Mouse (Mus musculus) regulatory T cell (primary cell): Measurements from ENCODE around the gene Lrmda.

Experiments
- in situ Hi-C: fragments of 300-600 bp; cut with MboI, MseI; formaldehyde crosslinking; loops from one replicate; pipeline ENCODE4 v1.15.1; 2025; ENCODE audit warnings: high pct_unique_total_duplicates

Gene Lrmda

DNA sequence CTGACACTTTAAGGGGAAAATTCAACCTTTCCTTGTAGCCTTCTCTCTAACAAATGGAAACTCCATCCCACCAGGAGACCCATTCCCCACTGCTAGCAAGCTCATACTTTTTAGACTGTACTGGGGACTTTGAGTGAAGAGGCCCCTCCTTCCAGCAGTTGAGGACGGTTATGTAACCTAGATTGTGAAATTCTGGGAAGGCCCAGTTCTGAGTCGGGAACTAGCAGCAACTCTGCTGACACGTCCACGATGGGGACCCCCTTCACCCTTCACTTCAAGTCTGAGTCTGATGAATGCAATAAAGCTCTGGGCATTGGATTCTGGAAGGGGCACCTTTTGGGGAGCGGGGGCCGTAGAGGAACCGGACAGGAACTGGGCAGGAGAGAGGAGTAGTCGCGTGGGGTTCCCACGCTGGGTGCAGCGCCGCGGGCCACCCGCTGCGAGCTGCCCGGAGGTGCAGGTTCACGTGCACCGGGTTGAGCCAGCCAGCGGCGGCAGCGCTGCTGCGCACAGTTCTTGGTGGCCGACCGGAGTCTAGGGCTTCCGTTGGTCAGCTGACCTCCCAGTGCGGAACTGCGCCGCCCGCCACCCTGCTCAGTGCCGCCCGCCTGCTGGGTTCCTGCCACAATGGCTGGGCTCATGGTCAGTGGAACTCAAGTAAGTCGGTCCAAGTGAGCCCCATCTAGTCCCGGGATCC, at the start of gene Lrmda:
Lrmda (plus strand) TSS at position 461 of the 697 bp plus-strand sequence.
- in situ Hi-C loops, result no loop called here

DNA sequence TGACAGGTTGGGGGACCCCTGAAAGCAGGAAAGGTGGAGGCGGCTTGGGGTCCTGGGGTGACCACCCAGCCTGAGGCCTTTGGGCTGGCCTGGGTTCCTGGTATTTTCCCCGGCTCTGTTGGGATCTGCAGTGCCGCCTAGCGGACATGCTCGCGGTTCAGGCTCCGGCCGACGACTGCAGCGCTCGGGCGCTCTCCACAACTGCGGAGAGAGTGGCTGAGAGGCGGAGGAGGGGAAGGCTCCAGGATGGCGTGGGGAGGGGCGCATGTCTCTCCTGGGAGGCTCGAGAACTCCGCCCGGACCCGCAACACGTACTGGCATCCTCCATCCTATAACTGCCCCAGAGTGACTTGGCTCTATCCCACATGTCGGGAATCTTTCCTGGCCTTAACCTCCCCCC, 38.0 kb upstream of the Lrmda start:
- in situ Hi-C loops, result loop anchor here (25.0 kb wide), 1 partner anchor 1431 kb away; no protein-coding TSS in a partner anchor

- in situ Hi-C loops, result loop anchor here (25.0 kb wide), 1 partner anchor 1430 kb away; no protein-coding TSS in a partner anchor
Measured at GRCm38 (mm10) chr14:21982096-21982591, 37.4 kb upstream of the Lrmda start.

DNA sequence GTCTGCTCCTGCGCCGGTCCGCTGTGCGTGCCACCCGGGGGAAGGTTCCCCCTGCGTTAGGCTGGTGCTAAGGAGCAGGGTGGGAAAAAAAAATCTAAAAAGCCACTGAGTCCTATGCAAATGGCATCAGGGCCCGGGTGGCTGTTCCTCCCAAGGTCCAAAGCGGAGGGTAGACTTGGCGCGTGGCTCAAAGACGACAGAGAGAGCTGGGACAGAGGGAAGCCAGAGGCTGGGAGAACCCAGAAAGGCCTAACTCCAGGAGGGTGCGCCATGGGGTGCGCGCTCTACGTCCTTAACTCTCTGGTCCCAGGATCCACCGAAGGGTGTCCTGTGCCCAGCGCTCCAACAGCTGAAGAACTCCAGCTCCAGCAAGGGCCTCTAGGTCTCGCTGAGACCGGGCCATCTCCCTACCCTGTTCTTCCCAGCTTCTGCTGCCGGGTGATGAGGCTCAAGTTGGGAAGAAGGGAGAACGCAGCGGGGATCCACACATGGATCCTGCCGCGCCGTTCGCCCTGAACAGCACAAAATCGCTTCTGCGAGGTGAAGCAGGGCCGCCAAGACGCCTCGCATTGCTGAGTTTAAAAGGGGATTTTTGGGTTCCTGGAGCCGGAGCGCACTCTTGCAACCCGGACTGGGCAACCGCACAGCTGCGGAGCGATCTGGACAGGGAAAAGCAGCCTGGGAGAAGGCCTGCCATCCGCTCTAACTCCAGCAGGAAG, 36.8 kb upstream of the Lrmda start:
- in situ Hi-C loops, result loop anchor here (25.0 kb wide), 1 partner anchor 1430 kb away; no protein-coding TSS in a partner anchor

DNA sequence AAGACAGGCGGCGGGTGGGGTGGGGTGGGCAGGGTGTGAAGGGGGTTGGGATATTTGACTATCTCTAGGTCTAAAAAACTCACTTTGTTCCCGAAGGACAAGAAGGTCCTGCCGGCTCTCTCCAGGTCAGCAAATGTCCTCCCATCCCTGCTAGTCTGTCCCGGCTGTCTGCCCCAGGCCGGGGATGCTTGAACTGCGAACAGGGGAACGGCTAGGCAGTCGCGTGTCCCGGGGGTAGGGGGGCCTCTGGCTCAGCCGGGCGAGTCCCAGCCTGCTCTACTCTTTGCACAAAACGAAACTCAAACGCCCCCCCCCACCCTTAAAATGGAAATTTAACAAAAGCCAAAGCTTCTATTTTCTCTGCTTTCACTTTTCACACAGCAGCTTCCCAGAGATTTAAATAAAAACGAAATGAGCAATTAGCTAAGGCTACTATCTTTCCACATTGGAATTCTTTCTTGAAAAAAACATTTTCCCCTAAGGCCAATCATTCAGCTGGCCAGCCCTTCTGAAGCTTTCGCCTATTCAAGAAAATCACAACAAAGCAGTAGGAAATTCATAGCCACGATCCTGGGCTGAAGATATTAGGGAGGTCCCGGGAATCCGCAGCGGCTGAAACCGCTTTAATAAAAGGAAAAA, 36.1 kb upstream of the Lrmda start:
- in situ Hi-C loops, result loop anchor here (25.0 kb wide), 1 partner anchor 1429 kb away; no protein-coding TSS in a partner anchor

DNA sequence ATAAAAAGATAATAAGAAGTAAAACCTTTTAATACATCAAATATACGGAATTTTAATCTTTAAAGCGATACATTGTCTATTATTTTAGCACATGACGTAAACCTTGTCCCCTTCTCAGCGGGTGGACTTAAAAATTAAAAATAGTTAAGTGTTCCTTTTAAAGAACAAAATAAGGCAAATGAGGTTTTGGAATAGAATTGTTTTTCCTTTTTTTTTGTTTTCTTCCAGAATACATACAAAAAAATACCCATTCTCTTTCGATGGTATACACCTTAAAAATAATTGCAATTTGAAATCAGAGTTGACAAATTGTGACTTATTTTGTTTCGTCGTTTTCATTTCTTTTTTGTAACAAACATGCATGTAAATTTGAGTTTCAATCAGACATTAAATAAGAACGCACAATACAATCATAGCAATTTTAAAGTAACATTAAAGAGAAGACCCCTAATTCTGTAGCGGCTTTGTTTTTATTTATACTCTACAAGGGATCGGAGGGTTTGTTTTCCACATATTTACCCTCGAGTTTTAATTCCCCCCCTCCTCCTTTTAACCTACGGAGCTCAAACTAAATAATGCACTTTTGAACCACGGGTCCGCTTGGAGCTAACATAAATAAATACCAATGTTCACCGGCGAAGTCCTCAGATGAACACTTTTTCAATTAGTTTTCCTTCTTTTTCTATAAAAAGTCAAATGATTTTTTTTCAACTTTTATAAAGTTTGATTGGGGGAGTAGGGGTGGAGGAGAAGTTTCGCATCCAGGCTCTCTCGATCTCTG, 35.4 kb upstream of the Lrmda start:
- in situ Hi-C loops, result loop anchor here (25.0 kb wide), 1 partner anchor 1428 kb away; no protein-coding TSS in a partner anchor

DNA sequence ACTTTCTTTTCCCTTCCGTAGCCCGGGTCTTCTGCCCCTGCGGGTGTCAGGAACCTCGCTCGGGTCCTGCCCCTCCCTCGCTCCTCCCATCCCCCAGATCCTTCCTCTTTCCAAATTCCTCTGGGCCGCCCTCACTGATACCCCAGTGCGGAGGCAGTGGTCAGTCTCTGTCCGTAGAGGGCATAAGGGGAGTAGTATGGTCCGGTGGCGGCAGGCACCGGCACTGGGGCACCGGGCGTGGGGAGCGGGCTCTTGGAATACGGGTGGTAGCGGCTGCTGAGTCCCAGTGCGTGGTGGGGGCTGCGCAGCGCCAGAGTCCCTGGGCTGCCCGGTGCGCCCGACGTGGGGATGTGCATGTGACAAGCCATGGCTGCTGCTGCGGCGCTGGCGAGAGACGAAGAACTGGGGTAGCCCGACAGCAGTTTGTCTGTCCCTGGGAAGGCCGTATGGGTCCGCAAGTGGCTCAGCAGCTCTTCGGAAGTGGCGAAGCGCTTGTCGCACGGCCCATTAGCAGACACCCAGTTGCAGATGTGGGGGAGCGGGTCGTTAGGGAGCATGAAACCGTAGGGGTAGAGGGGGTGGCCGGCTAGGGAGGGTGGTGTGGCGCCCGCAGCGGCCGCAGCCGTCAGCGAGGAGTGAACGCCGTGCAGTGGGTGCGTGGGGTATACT, 34.6 kb upstream of the Lrmda start:
- in situ Hi-C loops, result loop anchor here (25.0 kb wide), 1 partner anchor 1427 kb away; no protein-coding TSS in a partner anchor

DNA sequence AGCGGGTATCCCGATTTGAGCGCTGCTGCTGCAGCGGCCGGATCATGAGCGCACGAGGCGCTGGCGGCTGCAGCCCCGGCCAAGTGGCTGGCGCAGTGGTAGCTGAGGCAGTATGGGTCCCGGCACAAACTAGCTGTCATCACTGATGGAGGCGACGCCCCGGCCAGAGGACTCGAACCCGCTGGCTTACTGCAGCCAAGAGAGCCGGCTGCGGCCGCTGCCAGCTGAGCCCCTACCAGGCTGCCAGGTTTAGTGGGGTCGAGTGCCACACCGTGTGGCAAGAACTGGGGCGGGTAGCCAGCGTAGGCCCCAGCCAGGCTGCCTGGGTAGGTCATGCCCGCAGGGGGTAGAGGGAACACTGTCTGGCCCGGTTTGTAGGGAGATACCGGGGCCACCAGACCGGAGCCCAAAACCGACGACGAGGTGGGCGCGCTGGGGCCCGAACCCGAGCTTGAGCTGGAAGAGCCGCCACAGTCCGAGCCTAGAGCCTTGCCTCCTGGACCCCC, 34.0 kb upstream of the Lrmda start:
- in situ Hi-C loops, result loop anchor here (25.0 kb wide), 1 partner anchor 1427 kb away; no protein-coding TSS in a partner anchor

DNA sequence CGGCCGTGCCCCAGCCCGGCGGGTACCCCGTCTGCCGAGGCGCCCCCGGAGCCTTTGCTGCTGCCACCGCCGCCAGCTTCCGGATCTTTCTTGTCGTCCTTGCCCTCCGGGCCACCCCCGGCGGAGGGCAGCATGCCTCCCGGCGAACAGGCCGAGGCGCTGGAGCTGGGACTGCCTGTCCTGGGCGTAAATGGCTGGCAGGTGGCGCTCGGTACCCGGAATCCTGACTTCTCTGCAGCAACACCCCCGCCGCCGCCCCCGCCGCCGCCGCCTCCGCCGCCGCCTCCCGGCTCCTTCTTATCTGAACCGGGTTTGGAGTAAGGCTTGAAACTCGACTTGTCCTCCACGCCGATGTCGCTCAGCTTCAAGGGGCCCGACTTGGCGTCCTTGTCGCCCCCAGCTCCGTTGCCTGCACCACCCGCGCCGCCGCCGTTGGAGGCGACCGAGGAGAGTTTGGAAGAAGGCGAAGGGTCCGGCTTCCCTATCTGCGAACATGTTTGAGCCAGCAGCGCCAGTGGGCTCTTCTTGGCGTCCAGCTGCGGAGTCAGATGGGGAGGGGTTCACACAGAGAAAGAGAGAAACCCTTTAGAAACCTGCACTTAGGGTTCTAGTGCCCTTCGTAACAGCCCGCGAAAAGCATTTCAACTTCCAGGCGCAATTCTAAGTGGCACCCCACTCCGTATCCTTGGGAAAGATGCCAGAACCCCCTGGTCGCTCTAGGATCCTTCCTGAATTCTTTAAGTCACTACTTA, 33.4 kb upstream of the Lrmda start:
- in situ Hi-C loops, result loop anchor here (25.0 kb wide), 1 partner anchor 1426 kb away; no protein-coding TSS in a partner anchor

- in situ Hi-C loops, result loop anchor here (25.0 kb wide), 1 partner anchor 1425 kb away; no protein-coding TSS in a partner anchor
Measured at GRCm38 (mm10) chr14:21986733-21987659, 32.5 kb upstream of the Lrmda start.

- in situ Hi-C loops, result loop anchor here (25.0 kb wide), 1 partner anchor 1424 kb away; no protein-coding TSS in a partner anchor
Measured at GRCm38 (mm10) chr14:21987660-21988576, 31.6 kb upstream of the Lrmda start.

- in situ Hi-C loops, result loop anchor here (25.0 kb wide), 1 partner anchor 1424 kb away; no protein-coding TSS in a partner anchor
Measured at GRCm38 (mm10) chr14:21988577-21989290, 30.8 kb upstream of the Lrmda start.

DNA sequence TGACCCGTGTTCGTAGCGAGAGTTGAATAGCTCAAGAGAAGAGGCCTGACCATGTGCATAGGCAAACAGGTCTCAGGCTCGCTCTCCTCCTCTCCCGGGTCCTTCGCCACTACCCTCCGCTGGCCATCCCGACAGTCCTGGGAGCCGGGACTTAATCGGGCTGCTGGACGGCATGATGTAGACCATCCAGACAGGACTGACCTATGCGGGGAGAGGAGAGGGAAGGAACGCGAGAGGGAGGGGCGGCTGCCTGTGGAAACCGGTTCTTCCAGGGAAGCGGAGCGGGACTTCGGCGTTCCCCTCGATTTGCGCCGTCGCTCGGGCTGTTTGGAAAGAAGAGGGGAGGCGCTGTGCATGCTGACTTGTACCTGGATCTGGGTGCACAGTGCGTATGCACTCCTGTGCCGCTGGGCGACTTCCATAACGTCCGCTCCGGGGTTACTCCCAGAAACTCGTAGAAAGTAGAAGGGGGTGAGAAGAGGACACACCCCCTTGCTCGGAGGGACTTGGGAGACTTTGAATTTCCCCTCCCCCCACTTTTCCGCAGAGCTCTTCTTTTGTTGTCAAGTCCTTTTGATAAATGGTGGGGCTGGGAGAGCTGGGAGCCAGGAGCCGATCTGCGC, 30.1 kb upstream of the Lrmda start, which contains the start of gene Zfp503:
Zfp503 (minus strand) TSS at position 311 of the 623 bp plus-strand sequence.
- in situ Hi-C loops, result loop anchor here (25.0 kb wide), 1 partner anchor 1423 kb away; no protein-coding TSS in a partner anchor

DNA sequence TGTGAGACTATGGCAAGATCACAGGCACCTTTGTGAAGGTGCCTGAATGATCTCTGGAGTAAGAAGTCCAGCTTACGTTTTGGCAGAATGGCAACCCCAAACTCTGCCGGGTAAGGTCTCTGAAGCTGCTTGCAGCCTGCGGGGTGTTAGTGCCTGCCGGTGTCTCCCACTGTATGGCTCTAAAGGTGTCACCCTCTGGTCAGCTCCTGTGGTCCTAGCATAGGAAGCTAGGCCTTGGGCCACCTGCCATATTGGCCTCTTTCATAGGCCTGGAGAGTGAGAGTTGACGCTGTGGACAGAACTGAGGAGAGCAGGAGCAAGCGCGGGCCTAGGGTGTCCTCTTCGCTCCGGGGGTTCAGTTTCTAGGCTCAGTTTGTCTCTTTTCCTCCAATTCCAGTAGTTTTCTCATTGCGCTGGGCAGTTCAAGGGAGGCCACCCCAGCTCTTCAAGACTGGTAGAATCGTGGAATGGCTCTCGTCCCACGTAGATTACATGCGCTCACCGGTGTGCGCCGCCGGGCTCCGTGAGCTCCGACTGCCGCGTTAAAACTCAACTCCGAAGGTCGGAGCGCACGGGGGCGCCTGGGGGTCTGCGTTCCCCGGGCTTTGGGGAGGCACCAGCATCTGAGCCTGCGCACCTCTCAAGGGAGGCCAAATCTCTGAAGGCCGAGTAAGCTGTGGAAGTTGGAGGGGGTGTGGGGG, 29.0 kb upstream of the Lrmda start:
- in situ Hi-C loops, result loop anchor here (25.0 kb wide), 1 partner anchor 1422 kb away; no protein-coding TSS in a partner anchor

GRCm38 (mm10) chr14:21991251-21991780, 28.2 kb upstream of the Lrmda start:
- in situ Hi-C loops, result loop anchor here (25.0 kb wide), 1 partner anchor 1421 kb away; no protein-coding TSS in a partner anchor
